Mouse (Mus musculus) heart, postnatal 14 days (tissue): Measurements from ENCODE around the gene Pgs1. TPM values are rescaled to one million over a fixed set of nuclear protein-coding genes. Genes with fewer than 3 reads are reported as not detected.

ENCODE experiments used
- DNase-seq, 2 experiments: peaks; one replicate each; pipeline ENCODE4 v3.0.0; 2021 to 2022
- intact Hi-C: fragments of 180-260 bp; cut with DNase I; formaldehyde crosslinking; loops from one replicate; pipeline ENCODE4 v1.15.1; 2025
- total RNA-seq, 2 experiments: library from RNA; stranded (reverse); gene quantifications; 2 replicates each; pipeline ENCODE4 v1.2.3; 2021

The Pgs1 gene
- total RNA-seq, 2 experiments from 2014 or later, result 20.5 to 22.3 TPM

GRCm38 (mm10) chr11:117998356-117998755 is 12.3 kb downstream of the Pgs1 start:
- intact Hi-C loops, result no loop called here
- DNase-seq, result no peak

GRCm38 (mm10) chr11:117999260-117999934 is 13.3 kb downstream of the Pgs1 start:
- DNase-seq, result no peak
- intact Hi-C loops, result no loop called here

GRCm38 (mm10) chr11:118000083-118000482 is 14.0 kb downstream of the Pgs1 start:
- intact Hi-C loops, result no loop called here
- no peak for DNase-seq

- intact Hi-C loops, result no loop called here
- no peak for DNase-seq
Observed at GRCm38 (mm10) chr11:118000565-118001215, 14.6 kb downstream of the Pgs1 start.

DNA sequence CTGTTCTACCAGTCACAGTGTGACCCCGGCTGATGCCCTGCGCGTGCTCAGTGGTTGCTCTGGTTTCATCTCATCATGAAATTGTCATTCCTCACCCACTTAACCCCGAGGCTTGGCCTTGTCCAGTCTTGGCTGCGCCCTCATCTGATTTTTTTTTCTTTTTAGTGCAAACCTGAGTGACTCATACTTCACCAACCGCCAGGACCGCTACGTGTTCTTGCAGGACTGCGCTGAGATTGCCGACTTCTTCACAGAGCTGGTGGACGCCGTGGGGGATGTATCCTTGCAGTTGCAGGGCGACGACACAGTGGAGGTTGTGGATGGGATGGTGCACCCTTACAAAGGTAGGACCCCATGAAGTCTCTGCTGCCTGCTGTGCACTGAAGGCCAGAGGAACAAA is 17.1 kb downstream of the Pgs1 start:
- DNase-seq, result no peak
- intact Hi-C loops, result no loop called here

- intact Hi-C loops, result no loop called here
- no peak for DNase-seq
Observed at GRCm38 (mm10) chr11:118003718-118004117, 17.6 kb downstream of the Pgs1 start.

DNA sequence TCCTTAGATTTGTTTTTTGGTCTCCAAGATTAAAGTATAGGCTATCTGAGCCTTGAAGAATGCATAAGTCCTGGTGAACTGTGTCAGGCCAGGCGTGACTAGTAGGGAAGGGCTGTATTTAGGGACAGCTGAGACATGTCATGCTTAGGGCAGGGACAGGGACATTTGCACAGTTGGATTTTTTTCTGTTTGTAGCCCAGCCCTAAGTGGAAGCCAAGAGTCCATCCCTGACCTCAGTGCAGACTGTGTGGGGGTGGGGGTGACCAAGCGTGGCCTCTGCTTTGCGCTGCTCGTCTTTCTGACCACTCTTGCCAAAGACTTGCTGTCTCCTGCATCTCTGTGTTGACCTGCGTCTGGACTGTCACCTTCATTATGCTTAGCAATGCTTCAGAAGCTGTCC is 18.1 kb downstream of the Pgs1 start:
- intact Hi-C loops, result no loop called here
- no peak for DNase-seq

DNA sequence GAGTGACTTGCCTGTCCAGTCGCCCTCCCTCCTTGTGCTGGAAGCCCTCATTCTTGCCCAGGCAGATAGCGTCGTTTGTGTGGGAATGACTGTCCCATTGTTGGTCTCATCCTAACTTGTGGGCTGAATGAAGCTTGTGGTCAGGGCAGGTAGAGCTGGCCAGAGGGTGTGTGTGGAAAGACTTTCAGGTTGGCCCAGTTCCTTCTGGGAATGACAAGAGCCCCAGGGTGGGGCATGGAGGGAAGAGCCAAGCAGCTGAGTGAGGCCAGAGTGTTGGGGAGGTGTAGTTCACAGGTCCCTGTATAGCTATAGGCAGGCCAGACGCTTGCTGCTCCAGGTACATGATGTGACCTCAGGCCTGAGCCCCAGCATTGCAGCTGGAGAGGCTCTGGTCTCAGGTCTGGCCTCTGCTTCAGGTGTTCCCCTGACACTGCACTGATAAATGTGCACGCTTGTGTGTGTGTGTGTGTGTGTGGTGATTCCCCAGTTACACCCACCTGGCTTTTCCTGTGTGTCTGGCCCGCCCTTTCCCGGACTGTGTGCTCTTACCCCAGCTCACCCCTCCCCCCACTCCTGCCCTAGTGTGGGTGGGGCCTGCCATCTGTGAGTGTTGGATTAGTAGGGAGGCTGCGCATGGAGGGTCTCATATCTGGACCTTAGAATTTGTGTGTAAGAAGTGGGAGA is 21.5 kb downstream of the Pgs1 start:
- intact Hi-C loops, result no loop called here
- DNase-seq, result no peak

DNA sequence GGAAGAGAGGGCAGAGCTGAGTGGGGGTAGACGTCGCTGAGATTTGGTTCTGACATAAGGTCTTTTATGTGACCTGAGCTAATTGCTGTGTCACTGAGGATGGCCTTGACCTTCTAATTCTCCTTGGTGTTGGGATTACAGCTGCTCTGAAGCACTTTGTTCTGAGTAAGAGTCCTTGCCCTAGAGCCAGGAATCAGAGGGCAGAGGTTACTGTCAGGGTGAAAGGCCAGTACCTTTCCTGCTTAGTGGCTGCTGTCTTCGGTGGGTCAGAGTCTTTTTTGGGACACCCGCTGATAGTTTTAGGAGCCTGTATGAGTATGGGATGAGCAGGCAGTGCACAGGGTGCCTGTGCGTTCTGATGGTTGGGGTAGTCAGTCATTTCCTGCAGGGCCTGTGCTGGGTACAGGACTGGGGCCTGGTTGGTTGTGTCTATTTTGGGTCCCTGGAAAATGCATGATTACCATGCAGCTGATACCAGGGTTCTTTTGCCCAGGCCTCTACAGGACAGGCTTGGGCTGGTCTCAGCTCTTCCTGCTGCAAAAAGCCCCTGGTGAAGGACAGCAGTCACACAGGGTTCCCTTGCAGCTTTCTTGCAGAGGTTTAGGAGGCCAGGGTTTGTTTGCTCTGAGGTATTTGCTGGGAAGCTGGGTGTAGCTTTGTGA is 22.2 kb downstream of the Pgs1 start:
- intact Hi-C loops, result no loop called here

GRCm38 (mm10) chr11:118008843-118009242 is 22.8 kb downstream of the Pgs1 start:
- intact Hi-C loops, result no loop called here
- DNase-seq, result no peak

More for the DNA sequence above, 22.2 kb downstream of the Pgs1 start:
- no peak for DNase-seq

DNA sequence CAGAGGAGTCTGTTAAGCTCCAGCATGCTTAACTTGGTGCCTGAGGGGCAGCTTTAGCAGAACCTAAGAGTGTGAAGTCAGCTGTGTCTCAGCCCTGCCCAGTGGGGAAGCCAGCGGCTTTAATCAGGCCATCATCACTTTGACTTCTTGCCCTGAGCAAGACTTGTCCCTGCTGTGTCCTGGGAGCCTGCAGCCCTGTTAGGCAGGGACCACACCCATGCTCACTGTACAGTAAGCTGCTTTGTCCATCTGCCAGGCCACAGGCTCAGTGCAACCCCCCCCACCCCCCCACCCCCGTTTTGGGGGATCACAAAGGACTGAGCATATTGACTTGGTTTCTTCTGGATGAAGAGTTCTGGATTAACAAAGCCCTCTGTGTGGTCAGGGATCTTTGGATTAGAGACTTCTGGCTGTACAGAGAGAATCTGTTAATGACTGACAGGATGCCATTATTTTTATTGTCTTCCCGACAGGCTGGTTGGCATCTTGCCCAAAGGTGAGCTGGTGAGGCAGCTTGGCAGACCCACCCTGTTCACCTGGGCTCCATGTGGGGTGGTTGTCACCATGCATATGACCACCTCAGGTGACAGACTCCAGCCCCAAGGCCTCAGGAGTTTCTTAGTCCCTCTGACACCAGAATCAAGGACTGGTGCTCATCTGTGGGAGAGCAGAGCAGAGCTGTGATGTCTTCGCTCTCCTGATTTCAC is 23.9 kb downstream of the Pgs1 start:
- intact Hi-C loops, result no loop called here
- DNase-seq, result no peak

- intact Hi-C loops, result no loop called here
- no peak for DNase-seq
Observed at GRCm38 (mm10) chr11:118012595-118012994, 26.5 kb downstream of the Pgs1 start.

GRCm38 (mm10) chr11:118013339-118013738 is 27.2 kb downstream of the Pgs1 start:
- DNase-seq, result no peak
- intact Hi-C loops, result no loop called here

DNA sequence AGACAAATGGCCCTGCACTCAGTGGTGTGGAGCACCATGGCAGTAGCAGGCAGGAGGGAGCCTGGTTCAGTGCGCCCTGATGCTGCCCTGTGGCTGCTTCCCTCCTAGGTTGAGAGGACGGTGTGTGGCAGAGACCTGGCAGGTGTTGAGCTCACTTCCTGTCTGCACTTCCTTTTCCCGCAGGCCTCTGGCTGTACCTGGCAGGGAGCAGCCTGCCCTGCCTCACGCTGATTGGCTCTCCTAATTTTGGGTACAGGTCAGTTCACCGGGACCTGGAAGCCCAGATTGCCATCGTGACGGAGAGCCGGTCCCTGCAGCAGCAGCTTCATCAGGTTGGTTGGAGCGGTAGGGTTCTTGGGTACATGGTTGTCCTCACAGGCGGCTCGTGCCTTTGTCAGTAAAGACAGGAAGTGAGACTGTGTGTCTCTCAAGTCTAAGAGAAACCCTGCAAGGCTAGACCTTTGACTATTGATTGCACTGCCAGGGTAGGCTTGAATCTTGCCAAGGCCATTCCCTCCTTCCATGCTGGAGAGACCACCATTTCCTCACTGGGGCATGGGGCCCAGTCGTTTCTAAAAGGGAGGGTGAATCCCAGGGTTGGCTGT is 28.4 kb downstream of the Pgs1 start:
- intact Hi-C loops, result no loop called here
- no peak for DNase-seq

GRCm38 (mm10) chr11:118015381-118016145 is 29.5 kb downstream of the Pgs1 start:
- intact Hi-C loops, result no loop called here
- no peak for DNase-seq

DNA sequence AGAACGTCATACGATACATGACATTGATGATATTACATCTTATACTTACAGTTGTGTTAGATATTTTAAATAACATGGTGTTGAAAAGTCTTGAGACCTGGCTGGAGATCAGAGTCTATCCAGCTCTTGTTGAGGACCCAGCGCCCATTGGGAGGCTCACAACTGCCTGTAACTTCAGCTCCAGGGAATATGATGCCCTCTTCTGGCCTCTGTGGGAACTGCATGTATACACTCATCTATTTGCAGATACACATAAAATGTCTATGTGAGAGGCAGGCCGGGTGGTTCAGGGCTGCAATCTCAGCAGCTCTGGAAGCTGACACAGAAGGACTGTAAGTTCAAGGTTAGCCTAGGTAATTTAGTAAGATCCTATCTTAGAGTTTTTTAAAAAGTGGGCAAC is 32.2 kb downstream of the Pgs1 start:
- DNase-seq, result no peak
- intact Hi-C loops, result no loop called here

GRCm38 (mm10) chr11:118021806-118022205 is 35.7 kb downstream of the Pgs1 start:
- DNase-seq, result peak; percentile 81 to 86
- intact Hi-C loops, result loop anchor here (1.0 to 2.0 kb wide), 3 partner anchors 52 to 151 kb away; partner anchors contain the start of gene Socs3

GRCm38 (mm10) chr11:118023475-118023874 is 37.4 kb downstream of the Pgs1 start:
- intact Hi-C loops, result no loop called here
- DNase-seq, result peak; percentile 18 to 44

DNA sequence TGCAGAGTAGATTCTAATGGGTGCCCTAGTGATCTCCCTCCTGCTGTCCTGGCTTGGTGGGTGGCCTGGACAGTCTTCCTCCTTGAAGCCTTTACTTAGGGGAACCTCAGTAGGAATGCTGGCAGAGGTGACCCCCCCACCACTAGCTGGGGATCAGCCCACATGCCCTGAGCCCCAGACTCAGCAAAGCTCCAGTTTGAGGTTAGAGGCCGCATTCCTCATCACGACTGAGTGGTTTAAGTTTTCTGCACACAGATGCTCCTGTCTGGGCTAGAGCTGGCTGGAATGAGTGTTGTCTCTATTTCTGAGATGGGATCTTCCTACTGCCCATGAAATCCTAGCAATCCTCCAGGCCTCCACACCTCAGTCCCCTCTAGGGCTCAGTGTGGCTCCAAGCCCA is 38.0 kb downstream of the Pgs1 start:
- intact Hi-C loops, result no loop called here
- no peak for DNase-seq
